Mouse (Mus musculus) heart, postnatal 0 days (tissue): ENCODE results near the gene Olfr1160. TPM values are rescaled to one million over a fixed set of nuclear protein-coding genes. Genes with fewer than 3 reads are reported as not detected.
"Not testable (repeated sequence)": the region's sequence is repeated elsewhere in the genome, so short reads cannot be mapped to it uniquely, and the experiment has no call there.

ENCODE experiments used
- ATAC-seq: fragments of 200-750 bp; cut with Nextera tagmentation; 2 replicates; pipeline ENCODE4 v1.8.0; 2017; ENCODE audit warnings: low read depth, moderate number of reproducible peaks, moderate library complexity; ENCODE audit not compliant: insufficient read depth
- DNase-seq: peaks from one replicate; pipeline ENCODE4 v3.0.0-alpha.2; 2016; ENCODE audit warnings: low spot score
- H3K27ac ChIP-seq: fragments of 300-500 bp; sonication (generic); 2 replicates; pipeline ENCODE4 v1.5.1; 2014; ENCODE audit warnings: low read depth, mild to moderate bottlenecking
- H3K27me3 ChIP-seq: fragments of 300-500 bp; sonication (generic); 2 replicates; pipeline ENCODE4 v1.6.1; 2014; ENCODE audit warnings: low read length, mixed read lengths; ENCODE audit not compliant: control insufficient read depth, insufficient read depth
- H3K36me3 ChIP-seq: fragments of 300-500 bp; sonication (generic); replicated peaks from 2 replicates; pipeline ENCODE4 v1.6.1; 2014; ENCODE audit warnings: low read length, mixed read lengths; ENCODE audit not compliant: control insufficient read depth, insufficient read depth
- H3K4me1 ChIP-seq: fragments of 300-500 bp; sonication (generic); 2 replicates; pipeline ENCODE4 v1.6.1; 2014; ENCODE audit warnings: antibody characterized with exemption; ENCODE audit not compliant: control insufficient read depth, insufficient read depth
- H3K4me2 ChIP-seq: fragments of 300-500 bp; sonication (generic); 2 replicates; pipeline ENCODE4 v1.6.1; 2014; ENCODE audit warnings: low read depth, mild to moderate bottlenecking, low read length, moderate library complexity
- H3K4me3 ChIP-seq: fragments of 300-500 bp; sonication (generic); 2 replicates; pipeline ENCODE4 v1.5.1; 2014; ENCODE audit warnings: low read depth, low read length
- H3K9ac ChIP-seq: fragments of 300-500 bp; sonication (generic); replicated peaks from 2 replicates; pipeline ENCODE4 v1.6.1; 2014; ENCODE audit warnings: low read depth, low read length, mixed read lengths
- H3K9me3 ChIP-seq: fragments of 300-500 bp; sonication (generic); replicated peaks from 2 replicates; pipeline ENCODE4 v1.6.1; 2016; ENCODE audit warnings: low read length; ENCODE audit not compliant: control insufficient read depth
- CTCF ChIP-seq: IDR thresholded peaks from 2 replicates; pipeline ENCODE4 v1.5.1; 2016; ENCODE audit warnings: antibody characterized with exemption, control low read depth, low read depth
- EP300 ChIP-seq: IDR thresholded peaks from 2 replicates; pipeline ENCODE4 v1.6.1; 2016; ENCODE audit warnings: antibody characterized with exemption, low read depth
- WGBS: fragments of 180-500 bp; shearing (Covaris S2); extraction: QIAGEN DNeasy Blood & Tissue Kit; methylation state at CpG from one replicate; pipeline ENCODE4 v1.1.7; 2014; 5-methylcytosine and 5-hydroxymethylcytosine counted together
- polyA plus RNA-seq: library from polyadenylated mRNA; unstranded; fragments of >200 nt; fragmentation: Nextera tagmentation; extraction: Ambion mirVana; gene quantifications from 2 replicates; pipeline ENCODE4 v1.2.1, GENCODE M21; 2015
- total RNA-seq: library from RNA; depleted of rRNA; stranded (reverse); fragments of >200 nt; gene quantifications from 2 replicates; pipeline ENCODE4 v1.2.3, GENCODE M21; 2014; ENCODE audit warnings: low replicate concordance; rRNA removed

The Olfr1160 gene
- total RNA-seq (not detected in 2 replicates), polyA plus RNA-seq (not detected in 2 replicates)

GRCm38 (mm10) chr2:88007515-88008318, at the start of gene Olfr1160:
TSS of gene Olfr1160 (minus strand) at chr2:88008268.
- Histone ChIP-seq H3K4me3 (no peak within 1 kb of the TSS), H3K4me1 (no peaks in the 10 kb centered on the region), H3K27me3 (no peaks in the 10 kb centered on the region), H3K9ac (no peak within 1 kb of the TSS), H3K27ac (no peak within 1 kb of the TSS), H3K36me3 (no peaks in the 10 kb centered on the region), H3K9me3 (no peaks in the 10 kb centered on the region), H3K4me2 (no peak within 1 kb of the TSS)
- TF ChIP-seq CTCF (no peak), EP300 (no peak)
- no peak for DNase-seq
- ATAC-seq = no peak

GRCm38 (mm10) chr2:88051029-88051428, 43.0 kb upstream of the Olfr1160 start, which contains the start of gene Olfr1162:
TSS of gene Olfr1162 (minus strand) at chr2:88051129.
- H3K27ac ChIP-seq = no peak within 1 kb of the TSS
- H3K4me2 ChIP-seq = no peak within 1 kb of the TSS
- H3K4me3 ChIP-seq = no peak within 1 kb of the TSS
- H3K27me3 ChIP-seq = no peaks in the 10 kb centered on the region
- H3K36me3 ChIP-seq = no peaks in the 10 kb centered on the region
- H3K9ac ChIP-seq = no peak within 1 kb of the TSS
- no peak for DNase-seq
- TF ChIP-seq CTCF (no peak), EP300 (no peak)
- WGBS = 78% methylated on average over 1 of the region's 1 CpGs
- no peak for ATAC-seq
- H3K4me1 ChIP-seq = no peaks in the 10 kb centered on the region
- H3K9me3 ChIP-seq = no peaks in the 10 kb centered on the region

GRCm38 (mm10) chr2:88037599-88037998, 29.5 kb upstream of the Olfr1160 start, which contains the start of gene Olfr73:
TSS of gene Olfr73 (minus strand) at chr2:88037699.
- no peak for TF ChIP-seq CTCF
- TF ChIP-seq EP300 = no peak
- DNase-seq = no peak
- H3K27ac ChIP-seq = no peak within 1 kb of the TSS
- no peak within 1 kb of the TSS for H3K4me2 ChIP-seq
- ATAC-seq = no peak
- H3K9me3 ChIP-seq = no peaks in the 10 kb centered on the region
- H3K27me3 ChIP-seq = no peaks in the 10 kb centered on the region
- H3K4me3 ChIP-seq = no peak within 1 kb of the TSS
- no peak within 1 kb of the TSS for H3K9ac ChIP-seq
- no peaks in the 10 kb centered on the region for H3K36me3 ChIP-seq
- H3K4me1 ChIP-seq = no peaks in the 10 kb centered on the region

GRCm38 (mm10) chr2:88022474-88022873, 14.4 kb upstream of the Olfr1160 start, which contains the start of gene Olfr1161:
TSS of gene Olfr1161 (plus strand) at chr2:88022774.
- H3K27me3 ChIP-seq, H3K4me1 ChIP-seq, DNase-seq, H3K9ac ChIP-seq, H3K36me3 ChIP-seq, H3K4me3 ChIP-seq, H3K27ac ChIP-seq, H3K9me3 ChIP-seq, ATAC-seq, H3K4me2 ChIP-seq: not testable (repeated sequence)
- WGBS = 67% methylated on average over 1 of the region's 1 CpGs

GRCm38 (mm10) chr2:87989813-87990212, 18.3 kb downstream of the Olfr1160 start, which contains the start of gene Olfr1158:
TSS of gene Olfr1158 (plus strand) at chr2:87990113.
- Histone ChIP-seq H3K4me1 (no peaks in the 10 kb centered on the region), H3K9me3 (no peaks in the 10 kb centered on the region), H3K36me3 (no peaks in the 10 kb centered on the region), H3K27ac (no peak within 1 kb of the TSS), H3K4me3 (no peak within 1 kb of the TSS), H3K27me3 (no peaks in the 10 kb centered on the region), H3K9ac (no peak within 1 kb of the TSS), H3K4me2 (no peak within 1 kb of the TSS)
- TF ChIP-seq CTCF = no peak
- no peak for TF ChIP-seq EP300
- no peak for ATAC-seq
- no peak for DNase-seq
